Mouse (Mus musculus) ZHBTc4 (cell line): Measurements from ENCODE around the gene Gm20924.
"Not testable (repeated sequence)": the region's sequence is repeated elsewhere in the genome, so short reads cannot be mapped to it uniquely, and the experiment has no call there.

Experiments
- DNase-seq: peaks from one replicate; pipeline ENCODE4 v3.0.0-alpha.2; 2011; ENCODE audit warnings: low read depth, low spot score

Gm20924 gene

DNA sequence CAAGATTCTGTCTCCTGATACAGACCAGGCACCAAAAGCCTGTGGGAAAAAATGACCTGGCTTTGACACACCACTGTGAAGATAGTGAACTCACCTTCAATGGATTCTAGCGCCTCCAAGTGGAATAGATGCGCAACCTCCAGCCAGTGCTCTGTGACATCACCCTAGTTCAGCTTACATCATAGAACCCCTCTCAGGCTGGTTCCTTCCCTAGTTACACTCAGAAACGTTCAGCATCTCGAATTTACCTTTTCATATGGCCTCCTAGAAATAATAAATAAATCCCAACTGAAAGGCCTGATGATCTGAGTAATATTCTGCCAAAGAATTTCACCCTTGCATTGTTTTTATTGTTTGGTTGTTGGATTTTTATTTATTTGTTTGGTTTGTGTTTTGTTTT lies at the start of gene Gm20924:
Gm20924 (minus strand) TSS at position 101 of the 400 bp plus-strand sequence.
- not testable (repeated sequence) for DNase-seq
